8 mouse cellular contexts compared by ENCODE assay signal in genomic region chr16:5233418-5234313, GRCm38 (mm10). TPM values are rescaled to one million over a fixed set of nuclear protein-coding genes. Genes with fewer than 3 reads are reported as not detected.
DNase-seq lines count a peak whose midpoint lies in the region; ATAC-seq lines count a peak whose summit lies in the region.

TSS of gene Alg1 (plus strand) at chr16:5233621.

- H3K27me3 ChIP-seq in hindbrain, embryonic 16.5 days (replicated peaks; ENCODE audit: control insufficient read depth, insufficient read depth, low read length): no peaks in the 10 kb centered on the region

- 3% methylated on average over 47 of the region's 47 CpGs for WGBS in hindbrain, embryonic 16.5 days
- under 1% methylated on average over 45 of the region's 47 CpGs for WGBS in macrophage (ENCODE audit: missing documents)

- H3K79me2 ChIP-seq in macrophage (ENCODE audit: inconsistent target): peaks cover 26% of the 10 kb centered on the region; the same call in 1 of the 2 replicates

- peak; percentile 97 for ATAC-seq in hindbrain, embryonic 16.5 days

- H3K36me3 ChIP-seq in hindbrain, embryonic 16.5 days (ENCODE audit: control insufficient read depth, insufficient read depth, low read length): no peaks in the 10 kb centered on the region
- H3K36me3 ChIP-seq in macrophage (ENCODE audit: inconsistent target): peaks cover 13% of the 10 kb centered on the region; the same call in 1 of the 2 replicates

- no peaks in the 10 kb centered on the region for H3K9me3 ChIP-seq in hindbrain, embryonic 16.5 days (ENCODE audit: control insufficient read depth, low read length)

- peaks cover 13% of the 10 kb centered on the region for H3K4me1 ChIP-seq in hindbrain, embryonic 16.5 days (ENCODE audit: control insufficient read depth, insufficient read depth, low read depth, low read length)

- peak within 1 kb of the TSS; percentile 74 for H3K9ac ChIP-seq in hindbrain, embryonic 16.5 days (ENCODE audit: low read depth, low read length)

- DNase-seq in WW6 (ENCODE audit: low read depth, low spot score): peak; percentile 87
- DNase-seq in cerebellum, postnatal 4 days (ENCODE audit: low spot score in 2 of 2): peak; percentile 79 to 92
- peak; percentile 95 for DNase-seq in gastrocnemius, adult 18-20 months (ENCODE audit: low spot score)
- DNase-seq in left cerebral cortex, adult 18-20 months (ENCODE audit: low spot score in 2 of 2): peak; percentile 94 to 95
- DNase-seq in right cerebral cortex, adult 18-20 months: peak; percentile 96
- DNase-seq in urinary bladder, postnatal 10 days (ENCODE audit: low spot score): peak; percentile 77

- peak within 1 kb of the TSS; percentile 51 for H3K27ac ChIP-seq in hindbrain, embryonic 16.5 days (ENCODE audit: low read depth, low read length)
- peak within 1 kb of the TSS; percentile 55 for H3K27ac ChIP-seq in macrophage

- H3K4me3 ChIP-seq in hindbrain, embryonic 16.5 days (ENCODE audit: low read length): peak within 1 kb of the TSS; percentile 77
- H3K4me3 ChIP-seq in macrophage (ENCODE audit: inconsistent target): peak within 1 kb of the TSS; percentile 83

- peak within 1 kb of the TSS; percentile 86 for H3K4me2 ChIP-seq in hindbrain, embryonic 16.5 days (ENCODE audit: low read length)

RNA-seq across cellular contexts. Expression of gene Alg1, which starts in this region (rescaled TPM):
- 10 to 100 TPM in 1 of 2 experiments, 1 to 10 TPM in 1; 8.8 to 10.7 TPM for total RNA-seq in gastrocnemius, adult 18-20 months (2021)
- polyA plus RNA-seq in hindbrain, embryonic 16.5 days (2015; fragmentation: Nextera tagmentation; extraction: Ambion mirVana): 42.9 and 45.9 TPM in 2 replicates
- total RNA-seq in left cerebral cortex, adult 18-20 months (2021): 10 to 100 TPM; 25.6 to 26.8 TPM
- 10 to 100 TPM; 10.6 to 76.1 (median 36.0) TPM for total RNA-seq in macrophage (2018; cell fraction: chromatin; rRNA removed)
- 10 to 100 TPM; 21.2 to 39.7 (median 31.1) TPM for total RNA-seq in macrophage (2018; cell fraction: cytosol; rRNA removed)
- total RNA-seq in macrophage (2018; cell fraction: nucleus; rRNA removed): 10 to 100 TPM; 13.3 to 57.3 (median 40.5) TPM
- 12.8 to 37.1 TPM (median 35.5 TPM) in 3 replicates for polyA plus RNA-seq in macrophage (2018)

Comparison
In these comparisons a context has a peak if more than half of its experiments do, and no peak if none do; other contexts are left out.
1. Peak in every context shown above with its lines: DNase-seq, ATAC-seq, H3K4me3 ChIP-seq and H3K27ac ChIP-seq.